Mouse (Mus musculus) right cerebral cortex, postnatal 10 days (tissue): Measurements from ENCODE around the gene Kdsr.
A peak's percentile ranks its signal among the peaks of the same experiment; 100 is the strongest.
"Not testable (repeated sequence)": the region's sequence is repeated elsewhere in the genome, so short reads cannot be mapped to it uniquely, and the experiment has no call there.

ENCODE experiments used
- DNase-seq, 2 experiments: peaks; one replicate each; pipeline ENCODE4 v3.0.0; 2021; ENCODE audit warnings: low spot score in 2 of 2

Gene Kdsr

DNA sequence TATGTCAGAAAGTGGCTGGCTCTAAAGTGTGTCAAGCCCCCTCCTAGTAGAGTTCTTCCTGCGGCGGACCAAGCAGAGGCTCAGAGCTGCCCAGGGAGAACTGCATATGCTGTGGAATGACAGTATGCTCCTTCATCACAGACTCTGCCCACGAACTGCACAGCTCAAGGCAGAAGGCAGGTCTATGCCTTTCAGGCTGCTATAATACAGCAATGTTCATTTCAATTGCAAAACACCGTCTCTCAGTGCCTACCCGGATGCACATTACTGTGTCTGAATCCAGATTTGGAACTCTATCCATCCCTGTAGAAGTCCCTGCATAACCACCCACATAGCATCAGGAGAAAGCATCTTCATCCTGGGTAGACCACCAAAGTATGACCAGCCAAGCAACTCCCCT lies 19.7 kb downstream of the Kdsr start:
- no peak for DNase-seq

DNA sequence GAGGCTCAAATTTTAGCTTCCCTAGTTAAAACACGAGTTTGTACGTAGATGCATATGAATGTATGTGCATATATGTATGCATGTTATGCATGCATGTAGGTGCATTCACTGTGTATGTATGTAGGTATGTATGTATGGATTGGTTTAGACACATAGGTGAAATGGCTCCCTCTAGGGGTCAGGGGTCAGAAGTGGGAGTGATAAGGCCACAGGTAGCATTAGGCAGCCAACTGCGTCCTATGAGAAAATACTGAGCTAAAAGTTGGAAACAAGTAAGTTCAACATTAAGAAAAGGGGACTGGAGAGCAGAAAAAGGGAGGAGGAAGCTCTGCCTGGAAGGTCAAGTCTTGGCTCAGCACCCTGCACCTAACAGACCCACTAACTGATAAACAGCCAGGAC lies 21.4 kb downstream of the Kdsr start:
- no peak for DNase-seq

DNA sequence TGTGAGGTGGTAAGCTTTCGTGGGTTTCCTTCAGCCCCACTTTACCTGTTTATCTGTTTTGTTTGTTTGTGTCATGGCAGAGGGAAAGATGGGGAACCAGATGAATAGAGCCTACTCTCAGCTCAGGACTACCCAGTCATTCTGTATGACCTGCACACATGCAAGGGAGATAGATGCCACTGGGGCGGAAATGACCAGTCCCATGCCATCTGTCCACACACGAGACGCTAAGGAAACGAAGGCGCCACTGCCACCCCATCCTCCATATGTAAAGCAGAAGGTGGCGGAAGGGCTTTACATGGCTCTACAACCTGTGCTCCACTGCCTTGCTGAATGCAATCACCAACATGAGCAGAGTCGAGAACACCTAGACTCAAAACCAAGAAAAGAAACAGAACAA lies 23.3 kb downstream of the Kdsr start:
- DNase-seq, result no peak

DNA sequence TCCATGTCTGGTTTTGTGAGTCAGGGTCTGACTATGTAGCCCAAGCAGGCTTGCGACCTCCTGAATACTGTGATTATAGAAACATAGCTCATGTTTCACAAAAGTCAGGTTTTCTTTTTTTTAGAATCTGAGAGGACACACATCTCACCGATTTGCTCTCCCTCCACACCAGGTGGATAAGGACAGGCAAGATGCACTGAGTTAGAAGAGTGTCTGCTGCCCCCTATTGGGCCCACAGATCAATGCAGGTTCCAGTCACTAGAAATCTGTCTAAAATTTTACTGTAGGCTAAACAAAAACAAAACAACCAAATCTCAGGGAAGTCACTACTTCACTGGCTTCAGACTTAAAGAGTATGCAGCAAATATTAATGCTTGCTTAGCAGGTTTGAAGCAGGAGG lies 23.9 kb downstream of the Kdsr start:
- peak in 1 of 2 experiments; percentile 42 for DNase-seq

DNA sequence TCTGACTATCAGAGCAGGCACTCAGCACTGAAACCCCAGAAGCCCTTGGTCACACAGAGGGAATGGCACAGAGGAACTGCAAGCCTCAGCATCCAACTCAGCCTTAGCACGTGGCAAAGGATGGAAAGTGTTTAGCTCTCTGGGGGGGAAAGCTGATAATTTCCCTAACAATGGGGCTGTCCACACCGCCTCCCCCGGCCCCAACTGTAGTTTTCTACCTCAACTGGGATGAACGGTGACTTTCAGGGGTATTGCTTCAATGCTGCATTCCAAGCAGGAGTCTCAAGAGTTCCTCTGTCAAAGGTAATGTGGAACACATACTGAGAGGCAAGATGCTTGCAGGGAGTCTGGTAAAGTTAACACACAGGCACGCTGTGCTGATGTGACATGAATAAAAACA lies 37.5 kb downstream of the Kdsr start:
- DNase-seq, result no peak

DNA sequence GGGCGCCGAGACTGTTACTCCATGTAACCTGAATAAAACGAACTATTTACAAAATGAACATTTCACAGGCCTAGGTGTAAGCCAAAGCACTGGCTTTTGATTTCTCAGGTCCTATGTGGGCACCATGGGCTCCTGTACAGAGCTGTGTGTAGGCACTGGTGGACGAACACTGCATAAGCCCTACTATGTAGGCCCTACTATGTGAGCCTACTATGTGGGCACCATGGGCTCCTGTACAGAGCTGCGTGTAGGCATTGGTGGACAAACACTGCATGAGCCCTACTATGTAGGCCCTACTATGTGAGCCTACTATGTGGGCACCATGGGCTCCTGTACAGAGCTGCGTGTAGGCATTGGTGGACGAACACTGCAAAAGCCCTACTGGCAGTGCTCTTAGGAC lies 41.8 kb downstream of the Kdsr start:
- not testable (repeated sequence) for DNase-seq

DNA sequence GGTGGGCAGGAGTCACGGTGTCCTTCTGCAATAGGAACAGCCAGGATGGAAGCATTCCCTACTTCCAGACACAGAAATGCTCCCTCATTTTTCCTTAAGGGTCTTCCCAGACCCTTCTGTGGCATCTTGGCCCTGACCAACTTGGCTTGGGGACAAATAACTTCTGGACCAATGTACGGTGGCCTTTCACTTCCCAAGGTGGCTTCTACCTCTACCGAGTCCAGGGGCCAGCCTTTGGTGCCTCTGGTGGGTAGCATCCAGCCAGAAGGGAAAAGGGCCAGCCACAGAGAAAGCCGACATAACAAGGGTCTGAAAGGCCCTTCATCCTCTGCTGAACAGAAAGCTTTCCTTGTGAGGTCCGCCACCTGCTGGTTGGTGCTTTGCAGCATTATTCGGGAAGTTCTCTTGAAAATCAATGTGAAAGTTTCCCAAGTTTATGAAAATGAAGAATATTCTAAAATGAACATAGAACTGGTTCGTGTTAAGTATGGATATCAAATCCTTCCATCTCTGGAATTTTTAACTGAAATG lies 42.4 kb downstream of the Kdsr start:
- peak; percentile 83 to 91 for DNase-seq

DNA sequence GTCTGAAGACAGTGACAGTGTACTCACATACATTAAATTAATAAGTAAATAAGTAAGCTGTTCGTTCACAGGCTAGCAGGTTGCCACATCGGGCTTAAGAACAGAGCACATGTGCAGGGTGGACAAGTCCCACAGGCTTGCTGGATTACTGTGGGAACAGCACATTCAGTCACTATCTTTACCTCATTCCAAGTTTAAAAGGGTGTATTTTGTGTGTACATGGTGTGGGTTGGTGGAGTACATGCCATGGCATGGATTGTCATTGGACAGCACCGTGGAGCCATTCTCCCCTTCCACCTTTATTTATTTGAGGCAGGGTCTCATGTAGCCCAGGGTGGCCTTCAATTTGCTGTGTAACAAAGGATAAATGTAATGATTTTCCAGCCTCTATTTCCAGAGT lies 43.4 kb downstream of the Kdsr start:
- no peak for DNase-seq

DNA sequence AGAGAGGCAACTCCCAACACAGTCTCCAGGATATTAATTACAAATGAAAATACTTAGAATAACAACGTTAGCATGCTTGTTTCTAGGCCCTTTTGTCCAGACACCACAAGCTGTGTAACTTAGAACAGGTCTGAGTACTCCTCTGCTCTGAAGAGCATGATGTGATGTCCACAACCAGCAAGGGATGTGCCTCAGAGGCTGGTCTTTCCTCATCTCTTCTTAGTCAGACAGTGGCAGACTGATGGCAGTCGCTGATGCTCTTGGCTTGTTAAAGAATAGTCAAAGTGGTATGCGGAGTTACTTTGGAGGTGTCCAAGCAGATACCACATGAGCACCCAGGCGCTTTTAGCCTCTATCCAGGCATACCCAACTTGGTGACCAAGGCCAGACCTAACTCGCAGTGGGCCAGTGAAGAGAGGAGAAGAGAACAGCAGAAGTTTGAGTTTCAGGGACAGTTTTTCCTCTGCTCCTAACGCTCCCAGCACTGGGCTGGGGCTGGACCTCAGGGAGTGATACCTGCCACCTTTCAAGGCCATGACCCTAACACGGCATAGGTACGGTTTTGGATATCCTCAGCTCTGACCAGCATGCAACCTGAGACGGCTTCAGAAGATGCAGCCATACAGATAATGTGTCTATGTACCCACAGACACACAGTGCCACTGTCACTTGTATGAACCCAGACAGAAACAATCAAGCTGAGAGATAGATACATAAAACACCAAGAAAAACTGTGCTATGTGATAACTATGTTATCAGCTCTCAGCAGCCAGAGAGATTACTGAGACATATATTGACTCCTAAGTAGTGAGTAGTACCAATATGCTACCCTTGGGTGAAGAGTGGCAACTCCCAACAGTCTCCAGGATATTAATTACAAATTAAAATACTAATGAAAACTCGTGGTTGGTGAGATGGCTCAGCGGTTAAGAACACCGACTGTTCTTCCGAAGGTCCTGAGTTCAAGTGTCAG lies 44.1 kb downstream of the Kdsr start:
- no peak for DNase-seq

DNA sequence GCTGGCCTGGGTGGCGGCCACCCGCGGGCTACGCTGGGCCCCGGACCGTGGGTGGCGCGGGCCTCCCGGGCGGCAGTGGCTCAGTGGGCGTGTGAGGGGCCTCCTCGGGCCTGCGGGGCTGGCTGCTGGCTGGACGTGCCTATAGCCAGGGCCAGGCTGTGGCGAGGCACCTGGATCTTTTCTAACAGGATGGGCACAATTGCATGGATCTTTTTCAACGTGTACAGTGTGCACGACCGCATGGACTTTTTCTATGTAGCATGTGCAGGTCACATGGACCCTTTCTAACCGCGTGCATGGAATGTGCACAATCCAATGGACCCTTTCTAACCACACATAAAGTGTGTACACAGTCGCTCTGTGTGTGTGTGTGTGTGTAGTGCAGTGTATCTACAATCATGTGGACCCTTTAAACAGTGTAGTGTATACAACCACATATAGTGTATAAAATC lies 45.0 kb downstream of the Kdsr start:
- peak in 1 of 2 experiments; percentile 37 for DNase-seq

DNA sequence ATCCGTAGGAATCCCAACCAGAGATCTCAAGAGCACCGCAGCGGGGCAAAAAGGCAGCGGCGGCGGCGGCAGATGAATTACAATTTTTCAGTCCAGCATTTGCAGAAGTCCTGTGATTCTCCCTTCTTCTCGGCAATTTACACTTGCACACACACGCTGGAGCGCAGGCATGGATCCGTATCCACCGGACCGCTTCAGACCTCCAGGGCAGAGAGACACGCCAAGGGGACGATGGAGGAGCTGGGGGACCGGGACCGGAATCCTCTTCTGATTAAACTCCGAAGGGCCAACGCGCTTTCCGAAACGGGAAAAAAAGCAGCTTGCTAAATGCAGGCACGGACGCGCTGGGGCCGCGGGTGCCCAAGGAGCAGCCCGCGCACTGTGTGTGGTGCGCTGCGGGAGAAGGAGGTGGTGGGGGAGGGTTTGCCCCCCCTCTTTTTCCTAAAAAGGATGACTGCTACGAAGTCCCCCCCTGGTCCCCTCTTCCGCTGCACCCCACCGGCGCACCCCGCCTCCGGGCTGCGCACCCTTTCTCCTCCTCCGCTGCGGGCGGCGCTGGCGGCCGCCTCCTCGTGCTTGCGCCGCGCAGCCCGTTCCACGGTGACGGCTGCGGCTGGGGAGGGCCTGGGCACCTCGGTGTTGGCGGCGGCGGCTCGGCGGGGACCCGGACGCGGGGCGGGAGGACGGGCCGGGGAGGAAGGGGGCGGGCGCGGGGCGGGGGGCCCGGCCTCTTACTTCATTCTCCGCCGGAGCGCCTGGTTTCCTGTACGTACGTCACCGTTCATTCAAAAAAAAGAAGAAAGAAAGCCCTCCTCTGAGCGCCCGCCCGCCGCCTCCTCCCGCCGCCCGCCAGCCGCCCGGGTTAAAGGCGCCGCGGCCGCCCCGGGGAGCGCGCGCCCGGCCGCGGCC lies 45.7 kb downstream of the Kdsr start, which contains the start of gene Bcl2:
Gene Bcl2 (minus strand): TSS at position 654 of the 909 bp plus-strand sequence.
- DNase-seq, result peak; percentile 82 to 83

DNA sequence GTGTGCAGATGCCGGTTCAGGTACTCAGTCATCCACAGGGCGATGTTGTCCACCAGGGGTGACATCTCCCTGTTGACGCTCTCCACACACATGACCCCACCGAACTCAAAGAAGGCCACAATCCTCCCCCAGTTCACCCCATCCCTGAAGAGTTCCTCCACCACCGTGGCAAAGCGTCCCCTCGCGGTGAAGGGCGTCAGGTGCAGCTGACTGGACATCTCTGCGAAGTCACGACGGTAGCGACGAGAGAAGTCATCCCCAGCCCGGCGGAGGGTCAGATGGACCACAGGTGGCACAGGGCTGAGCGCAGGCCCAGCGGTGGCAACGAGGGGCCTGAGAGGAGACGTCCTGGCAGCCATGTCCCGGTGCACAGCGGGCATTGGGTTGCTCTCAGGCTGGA lies 47.2 kb downstream of the Kdsr start:
- DNase-seq, result peak; percentile 58 to 65

DNA sequence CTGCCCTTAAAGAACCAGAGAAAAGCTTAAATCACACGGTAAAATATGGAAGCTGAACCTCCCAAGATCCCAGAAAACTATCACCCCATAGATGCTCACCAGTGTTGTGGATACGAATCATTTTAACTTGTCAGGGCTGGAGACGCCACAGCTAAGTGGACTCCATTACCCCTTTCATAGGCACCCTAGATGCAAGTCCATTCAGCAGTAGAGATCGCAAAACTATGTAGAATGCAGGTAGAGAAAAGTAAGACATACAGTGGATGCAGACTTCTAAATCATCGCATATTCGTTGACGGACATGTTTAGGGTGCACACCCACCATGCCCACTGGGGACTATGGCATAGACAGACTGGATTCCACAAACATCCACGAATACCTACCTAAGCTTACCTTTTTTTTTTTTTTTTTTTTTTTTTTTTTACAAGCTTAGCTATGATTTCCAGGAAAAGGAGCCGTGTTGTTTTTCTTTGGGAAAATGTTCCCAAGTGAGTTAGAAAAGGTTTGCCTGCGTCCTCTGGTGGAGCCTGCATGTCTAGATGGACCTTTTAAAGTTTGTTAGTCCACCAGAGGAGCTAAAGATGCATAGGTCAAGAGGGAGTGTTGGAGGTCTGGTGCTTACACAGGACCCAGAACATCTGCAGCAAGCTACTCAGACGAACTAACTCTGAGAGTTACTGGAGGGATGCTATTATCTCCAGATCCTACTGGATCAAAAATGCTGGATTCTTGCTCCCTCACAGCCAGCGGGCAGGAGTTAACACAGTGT lies 48.0 kb downstream of the Kdsr start:
- no peak for DNase-seq

DNA sequence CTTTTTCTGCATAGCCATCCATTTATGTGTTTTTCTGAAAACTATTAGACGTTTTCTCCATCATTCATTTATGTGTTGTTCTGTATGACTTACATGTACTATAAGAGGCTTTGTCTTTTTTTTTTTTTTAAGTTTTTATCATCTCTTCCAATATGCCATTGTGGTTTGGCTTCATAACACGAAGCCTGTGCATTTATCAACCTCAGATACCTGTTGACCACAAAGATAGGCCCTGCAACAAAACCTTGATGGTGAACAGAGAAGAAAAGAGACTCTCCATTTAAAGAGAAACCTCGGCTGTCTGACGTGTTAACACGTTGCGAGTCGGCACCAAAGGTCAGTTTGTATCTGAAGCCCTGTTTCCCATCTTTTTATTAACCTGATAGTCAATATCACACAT lies 49.3 kb downstream of the Kdsr start:
- no peak for DNase-seq

DNA sequence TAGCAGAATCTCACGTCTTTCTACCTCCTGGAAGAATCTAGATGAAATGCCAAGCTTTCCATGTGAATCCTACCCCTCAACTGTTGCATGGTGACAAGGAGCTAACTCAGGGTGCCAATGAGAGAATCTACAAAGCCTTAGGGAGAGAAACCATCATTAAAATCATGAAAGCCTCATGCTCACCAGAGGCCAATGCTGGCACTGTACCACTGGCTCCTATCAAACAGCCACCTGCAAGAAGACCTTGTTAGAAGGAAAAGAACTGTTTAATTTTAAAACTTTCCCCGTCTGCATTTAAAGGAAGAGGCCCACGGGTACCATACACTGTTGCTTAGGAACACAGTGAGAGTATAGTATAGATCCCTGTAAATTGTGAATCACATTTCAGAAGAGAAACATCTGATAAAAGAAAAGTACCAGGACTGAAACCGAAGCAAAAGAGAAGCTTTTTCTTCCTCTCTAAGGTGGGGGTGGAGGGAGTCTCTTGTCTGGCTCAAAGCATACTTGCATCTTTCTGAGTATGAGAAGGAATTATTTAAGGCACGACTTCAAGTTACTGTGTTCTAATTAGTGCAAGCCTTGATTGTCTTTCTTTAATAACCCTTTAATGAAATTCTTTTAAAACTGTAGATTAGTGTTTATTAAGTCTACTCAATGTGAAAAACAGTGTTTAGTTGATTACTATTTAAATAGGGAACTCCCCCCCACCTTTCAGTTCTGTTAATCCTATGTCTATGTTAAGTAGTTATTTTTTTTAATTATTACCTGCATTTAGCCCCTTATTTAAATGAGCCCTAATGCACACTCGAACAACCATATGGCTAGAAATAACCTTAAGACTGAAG lies 52.3 kb downstream of the Kdsr start:
- DNase-seq, result no peak

DNA sequence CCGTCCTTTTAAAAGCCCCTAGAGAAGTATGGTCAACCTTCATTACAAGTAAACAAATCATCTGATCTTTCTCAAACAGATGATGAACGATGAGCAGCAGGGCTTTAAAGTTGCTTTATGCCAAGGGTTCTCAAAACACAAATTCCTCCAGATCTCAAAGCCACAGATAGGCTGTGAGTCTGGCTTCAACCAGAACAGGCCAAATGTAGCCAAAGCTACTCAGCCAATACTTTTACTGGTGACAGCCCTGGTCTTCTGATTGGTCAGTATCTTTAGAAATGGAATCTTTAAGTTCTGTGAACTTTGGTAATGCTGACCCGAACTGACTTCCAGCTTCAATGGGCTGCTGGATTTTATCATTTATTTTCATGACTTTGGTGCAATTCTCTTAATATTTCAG lies 56.3 kb downstream of the Kdsr start:
- no peak for DNase-seq

DNA sequence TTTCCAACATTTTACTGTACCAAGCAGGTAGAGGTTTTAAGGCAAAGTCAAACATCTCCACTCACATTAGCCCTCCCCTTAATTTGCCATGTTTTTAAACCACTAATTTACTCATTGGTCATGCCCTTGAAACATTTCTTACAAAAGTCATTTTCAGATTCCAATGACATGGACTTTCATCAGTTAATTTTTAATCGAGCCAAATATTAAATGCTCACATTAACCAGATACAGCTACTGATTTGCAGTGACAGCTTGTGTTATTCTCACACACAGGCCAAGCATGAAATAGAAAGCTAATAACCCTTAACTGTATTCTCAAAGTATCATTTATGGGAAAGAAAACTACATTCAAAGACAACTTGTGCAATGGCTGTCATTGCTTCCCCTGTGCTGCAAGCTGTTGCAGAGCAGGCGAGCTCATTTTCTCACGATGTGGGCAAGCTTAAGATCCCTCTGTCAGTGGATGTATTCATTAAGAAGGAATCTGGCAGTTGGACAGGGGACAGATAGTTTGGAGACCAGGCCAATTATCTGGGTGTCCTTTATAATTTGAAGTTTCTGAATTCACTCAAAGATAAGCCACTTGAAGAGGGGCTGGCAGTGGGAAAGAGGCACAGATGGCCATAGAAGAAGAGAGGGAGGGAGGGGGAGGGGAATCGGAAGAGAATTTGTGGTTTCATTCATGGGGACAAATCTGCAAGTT lies 56.9 kb downstream of the Kdsr start:
- peak; percentile 48 to 62 for DNase-seq

DNA sequence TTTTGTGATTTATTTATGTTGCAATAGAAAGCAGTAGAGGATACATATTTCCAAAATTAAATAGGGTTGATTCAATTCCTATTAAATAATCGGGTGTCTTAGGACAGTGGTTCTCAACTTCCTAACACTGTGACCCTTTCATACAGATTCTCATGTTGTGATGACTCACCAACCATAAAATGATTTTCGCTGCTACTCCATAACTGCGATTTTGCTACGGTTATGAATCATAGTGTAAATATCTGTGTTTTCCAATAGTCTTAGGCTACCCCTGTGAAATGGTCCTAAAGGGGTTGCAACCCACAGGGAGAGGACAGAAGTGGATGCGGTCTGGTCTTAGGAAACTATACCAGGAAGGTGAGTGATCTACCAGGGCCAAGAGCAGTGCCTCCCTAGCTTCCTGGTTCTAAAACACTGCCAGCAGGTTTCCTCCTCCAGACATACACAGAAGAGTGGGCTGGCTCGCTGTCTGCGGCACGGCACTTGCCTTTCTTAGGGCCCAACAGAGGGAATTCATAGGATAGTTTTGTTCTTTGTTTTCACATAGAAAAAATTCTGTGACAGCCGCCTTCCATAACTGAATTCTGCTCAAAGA lies 58.9 kb downstream of the Kdsr start:
- DNase-seq, result no peak

DNA sequence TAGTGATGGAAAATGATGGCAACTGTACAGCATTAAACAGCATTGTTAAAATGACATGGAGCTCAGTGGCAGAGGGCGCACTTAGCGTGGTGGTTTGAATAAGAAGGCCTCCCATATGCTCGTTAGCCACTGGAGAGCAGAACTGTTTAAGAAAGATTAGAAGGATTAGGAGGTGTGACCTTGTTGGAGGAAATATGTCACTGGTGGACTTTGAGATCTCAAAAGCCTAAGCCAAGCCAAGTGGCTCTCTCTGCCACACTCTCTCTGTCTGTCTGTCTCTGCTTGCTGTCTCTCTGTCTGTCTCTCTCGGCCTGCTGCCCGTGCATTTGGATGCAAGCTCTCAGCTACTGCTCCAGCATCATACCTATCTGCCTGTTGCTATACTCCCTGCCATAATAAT lies 63.1 kb downstream of the Kdsr start:
- no peak for DNase-seq
